Mouse (Mus musculus) neural tube, embryonic 12.5 days (tissue): Measurements from ENCODE around the gene Fam19a5. TPM values are rescaled to one million over a fixed set of nuclear protein-coding genes. Genes with fewer than 3 reads are reported as not detected.

Experiments used
- ATAC-seq: fragments of 200-750 bp; cut with Nextera tagmentation; 2 replicates; pipeline ENCODE4 v1.8.0; 2017; ENCODE audit warnings: low read depth, mild to moderate bottlenecking, moderate TSS enrichment, moderate library complexity; ENCODE audit not compliant: low FRiP score
- H3K27ac ChIP-seq: fragments of 300-500 bp; sonication (generic); 2 replicates; pipeline ENCODE4 v1.5.1; 2016
- H3K27me3 ChIP-seq: fragments of 300-500 bp; sonication (generic); replicated peaks from 2 replicates; pipeline ENCODE4 v1.6.1; 2016; ENCODE audit warnings: mild to moderate bottlenecking
- H3K36me3 ChIP-seq: fragments of 300-500 bp; sonication (generic); 2 replicates; pipeline ENCODE4 v1.6.1; 2016; ENCODE audit warnings: mild to moderate bottlenecking
- H3K4me1 ChIP-seq: fragments of 300-500 bp; sonication (generic); 2 replicates; pipeline ENCODE4 v1.6.1; 2016
- H3K4me2 ChIP-seq: fragments of 300-500 bp; sonication (generic); replicated peaks from 2 replicates; pipeline ENCODE4 v1.6.1; 2016; ENCODE audit warnings: mild to moderate bottlenecking
- H3K4me3 ChIP-seq: fragments of 300-500 bp; sonication (generic); 2 replicates; pipeline ENCODE4 v1.5.1; 2016
- H3K9ac ChIP-seq: fragments of 300-500 bp; sonication (generic); 2 replicates; pipeline ENCODE4 v1.6.1; 2016; ENCODE audit warnings: mild to moderate bottlenecking
- H3K9me3 ChIP-seq: fragments of 300-500 bp; sonication (generic); 2 replicates; pipeline ENCODE4 v1.6.1; 2016; ENCODE audit warnings: mild to moderate bottlenecking
- WGBS: fragments of 180-500 bp; shearing (Covaris S2); methylation state at CpG from one replicate; pipeline ENCODE4 v1.1.7; 2016; 5-methylcytosine and 5-hydroxymethylcytosine counted together
- polyA plus RNA-seq: library from polyadenylated mRNA; unstranded; fragments of >200 nt; fragmentation: Nextera tagmentation; extraction: Ambion mirVana; gene quantifications from 2 replicates; pipeline ENCODE4 v1.2.1, GENCODE M21; 2016

Gene Fam19a5
- polyA plus RNA-seq, 1 experiment from 2014 or later = 13.6 TPM

GRCm38 (mm10) chr15:87550756-87551155 is 6.7 kb downstream of the Fam19a5 start:
- no peaks in the 10 kb centered on the region for H3K9me3 ChIP-seq
- no peaks in the 10 kb centered on the region for H3K36me3 ChIP-seq
- peaks cover 6% of the 10 kb centered on the region for H3K27me3 ChIP-seq
- peaks cover 49% of the 10 kb centered on the region for H3K4me1 ChIP-seq
- no peak overlapping the region for H3K4me2 ChIP-seq
- no peak for ATAC-seq
- no peak overlapping the region for H3K27ac ChIP-seq
- H3K4me3 ChIP-seq = no peak overlapping the region
- 56% methylated on average over 5 of the region's 5 CpGs for WGBS
- no peak overlapping the region for H3K9ac ChIP-seq

DNA sequence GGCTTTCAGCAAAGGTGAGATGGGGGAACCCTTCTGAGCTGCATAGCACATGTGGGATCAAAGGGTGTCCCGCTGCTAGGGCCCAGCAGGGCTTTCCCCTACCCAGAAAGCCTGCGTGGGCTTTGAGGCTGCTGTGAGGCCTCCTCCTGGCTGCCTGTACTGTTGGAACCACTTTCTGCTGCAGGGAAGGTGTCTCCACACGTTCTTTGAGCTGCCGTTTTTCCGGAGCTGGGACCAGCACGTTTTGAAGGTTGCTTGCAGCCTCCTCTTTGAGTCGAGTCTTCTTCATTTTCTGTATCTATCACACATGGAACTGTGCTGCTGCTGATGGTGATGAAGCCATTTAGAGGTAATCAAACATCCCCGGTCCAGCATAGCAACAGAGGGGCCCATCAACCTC is 7.5 kb downstream of the Fam19a5 start:
- Histone ChIP-seq H3K4me3 (no peak overlapping the region), H3K9ac (no peak overlapping the region), H3K36me3 (no peaks in the 10 kb centered on the region), H3K4me1 (peaks cover 42% of the 10 kb centered on the region), H3K27ac (no peak overlapping the region), H3K9me3 (no peaks in the 10 kb centered on the region), H3K4me2 (no peak overlapping the region), H3K27me3 (no peaks in the 10 kb centered on the region)
- 34% methylated on average over 8 of the region's 8 CpGs for WGBS
- no peak for ATAC-seq

DNA sequence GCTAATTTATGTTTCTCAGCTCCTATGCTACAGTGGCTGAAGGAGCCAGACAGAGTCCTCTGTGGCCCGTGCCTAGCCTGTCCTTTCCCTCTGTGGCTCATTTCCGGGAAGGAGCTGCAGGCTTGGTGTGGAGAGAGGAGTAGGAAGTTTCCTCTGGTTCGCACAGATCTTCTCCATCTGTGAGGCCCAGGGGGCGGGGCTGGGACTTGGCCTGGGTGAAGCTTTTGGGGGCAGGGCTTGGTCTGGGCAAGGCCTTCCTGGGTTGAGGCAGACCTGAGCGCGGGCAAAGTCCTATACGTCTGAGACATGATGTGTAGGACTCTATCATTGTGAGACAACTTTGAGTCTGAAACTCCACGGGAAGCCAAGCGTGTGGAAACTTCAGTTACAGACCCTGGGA is 11.7 kb downstream of the Fam19a5 start:
- H3K4me1 ChIP-seq = peaks cover 10% of the 10 kb centered on the region
- no peak for ATAC-seq
- 82% methylated on average over 9 of the region's 9 CpGs for WGBS
- no peak overlapping the region for H3K27ac ChIP-seq
- H3K4me3 ChIP-seq = no peak overlapping the region
- H3K9me3 ChIP-seq = no peaks in the 10 kb centered on the region
- H3K4me2 ChIP-seq = no peak overlapping the region
- no peaks in the 10 kb centered on the region for H3K36me3 ChIP-seq
- H3K27me3 ChIP-seq = no peaks in the 10 kb centered on the region
- H3K9ac ChIP-seq = no peak overlapping the region

DNA sequence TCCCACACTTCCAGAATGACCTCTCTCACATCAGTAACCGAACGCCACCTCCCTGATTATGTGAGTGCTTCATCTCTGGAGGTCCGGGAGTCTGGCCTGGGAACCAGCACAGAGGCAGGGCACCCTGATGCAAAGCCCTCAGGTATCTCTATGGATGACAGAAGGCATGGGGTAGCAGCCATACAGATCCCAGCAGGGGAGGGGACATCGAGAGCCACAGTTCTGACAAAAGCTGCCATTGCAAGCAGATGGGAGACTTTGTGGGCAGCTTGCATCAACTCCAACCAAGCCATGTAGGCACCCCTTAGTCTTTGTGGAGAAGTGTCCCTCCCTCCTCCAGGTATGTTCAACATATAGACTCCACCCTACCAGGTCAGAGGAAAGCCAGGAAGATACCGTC is 20.2 kb downstream of the Fam19a5 start:
- peaks cover 19% of the 10 kb centered on the region for H3K4me1 ChIP-seq
- 93% methylated on average over 5 of the region's 5 CpGs for WGBS

GRCm38 (mm10) chr15:87566040-87566929 is 22.2 kb downstream of the Fam19a5 start:
- no peak overlapping the region for H3K4me2 ChIP-seq
- no peaks in the 10 kb centered on the region for H3K9me3 ChIP-seq
- H3K27ac ChIP-seq = no peak overlapping the region
- H3K4me3 ChIP-seq = no peak overlapping the region
- H3K9ac ChIP-seq = no peak overlapping the region
- no peaks in the 10 kb centered on the region for H3K27me3 ChIP-seq
- H3K36me3 ChIP-seq = no peaks in the 10 kb centered on the region
- peaks cover 19% of the 10 kb centered on the region for H3K4me1 ChIP-seq
- peak; percentile 78 for ATAC-seq
- 48% methylated on average over 11 of the region's 11 CpGs for WGBS

More for the DNA sequence above, 20.2 kb downstream of the Fam19a5 start:
- Histone ChIP-seq H3K9me3 (no peaks in the 10 kb centered on the region), H3K27ac (no peak overlapping the region), H3K4me2 (no peak overlapping the region), H3K9ac (no peak overlapping the region), H3K36me3 (no peaks in the 10 kb centered on the region), H3K4me3 (no peak overlapping the region), H3K27me3 (no peaks in the 10 kb centered on the region)
- ATAC-seq = no peak

GRCm38 (mm10) chr15:87570182-87570581 is 26.1 kb downstream of the Fam19a5 start:
- Histone ChIP-seq H3K9ac (no peak overlapping the region), H3K4me1 (peaks cover 19% of the 10 kb centered on the region), H3K36me3 (peaks cover 4% of the 10 kb centered on the region; the same call in 1 of the 2 replicates), H3K4me2 (no peak overlapping the region), H3K27ac (no peak overlapping the region), H3K27me3 (no peaks in the 10 kb centered on the region), H3K9me3 (no peaks in the 10 kb centered on the region), H3K4me3 (no peak overlapping the region)
- 68% methylated on average over 11 of the region's 11 CpGs for WGBS
- no peak for ATAC-seq

GRCm38 (mm10) chr15:87579861-87580260 is 35.8 kb downstream of the Fam19a5 start:
- 93% methylated on average over 5 of the region's 5 CpGs for whole genome bisulfite sequencing
- Histone ChIP-seq H3K9me3 (no peaks in the 10 kb centered on the region), H3K27ac (no peak overlapping the region), H3K4me3 (no peak overlapping the region), H3K4me1 (no peaks in the 10 kb centered on the region; the same call in none of the 2 replicates), H3K4me2 (no peak overlapping the region), H3K27me3 (no peaks in the 10 kb centered on the region), H3K9ac (no peak overlapping the region), H3K36me3 (no peaks in the 10 kb centered on the region)
- no peak for ATAC-seq

- Histone ChIP-seq H3K4me1 (no peaks in the 10 kb centered on the region; the same call in none of the 2 replicates), H3K9ac (no peak overlapping the region), H3K9me3 (no peaks in the 10 kb centered on the region), H3K4me3 (no peak overlapping the region), H3K27ac (no peak overlapping the region), H3K36me3 (no peaks in the 10 kb centered on the region), H3K27me3 (no peaks in the 10 kb centered on the region), H3K4me2 (no peak overlapping the region)
- no peak for ATAC-seq
- WGBS = 84% methylated on average over 26 of the region's 26 CpGs
Measured at GRCm38 (mm10) chr15:87583921-87584621, 40.0 kb downstream of the Fam19a5 start.

- WGBS = 86% methylated on average over 10 of the region's 10 CpGs
Measured at GRCm38 (mm10) chr15:87590975-87591374, 46.9 kb downstream of the Fam19a5 start.

DNA sequence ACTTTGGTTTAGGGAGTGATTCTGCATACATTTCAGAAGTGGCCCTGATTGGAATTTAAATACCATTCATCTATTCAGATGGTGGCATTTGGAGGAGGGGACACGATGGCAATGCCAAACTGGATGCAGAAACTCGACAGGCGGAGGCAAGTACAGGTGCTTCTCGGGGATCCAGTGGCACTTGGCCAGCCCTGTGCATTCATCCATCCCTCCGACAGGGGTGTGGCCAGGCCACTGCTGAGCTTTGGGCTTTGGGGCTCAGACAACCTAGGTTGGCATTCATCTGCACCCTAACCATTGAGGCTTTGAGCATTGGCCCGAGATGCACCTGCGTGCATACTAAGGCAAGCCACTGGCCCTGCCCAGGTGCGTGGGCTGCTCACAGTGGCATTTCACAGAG is 52.6 kb downstream of the Fam19a5 start:
- no peaks in the 10 kb centered on the region; the same call in 1 of the 2 replicates for H3K4me1 ChIP-seq
- no peak overlapping the region for H3K27ac ChIP-seq
- no peaks in the 10 kb centered on the region for H3K9me3 ChIP-seq
- H3K4me2 ChIP-seq = no peak overlapping the region
- H3K36me3 ChIP-seq = no peaks in the 10 kb centered on the region
- no peak for ATAC-seq
- 95% methylated on average over 8 of the region's 8 CpGs for WGBS
- H3K9ac ChIP-seq = no peak overlapping the region
- no peak overlapping the region for H3K4me3 ChIP-seq
- H3K27me3 ChIP-seq = no peaks in the 10 kb centered on the region

More at GRCm38 (mm10) chr15:87590975-87591374, 46.9 kb downstream of the Fam19a5 start:
- H3K4me3 ChIP-seq = no peak overlapping the region
- H3K27ac ChIP-seq = no peak overlapping the region
- no peaks in the 10 kb centered on the region for H3K27me3 ChIP-seq
- no peaks in the 10 kb centered on the region for H3K36me3 ChIP-seq
- H3K4me2 ChIP-seq = no peak overlapping the region
- ATAC-seq = no peak
- no peaks in the 10 kb centered on the region for H3K4me1 ChIP-seq
- H3K9ac ChIP-seq = no peak overlapping the region
- H3K9me3 ChIP-seq = no peaks in the 10 kb centered on the region

DNA sequence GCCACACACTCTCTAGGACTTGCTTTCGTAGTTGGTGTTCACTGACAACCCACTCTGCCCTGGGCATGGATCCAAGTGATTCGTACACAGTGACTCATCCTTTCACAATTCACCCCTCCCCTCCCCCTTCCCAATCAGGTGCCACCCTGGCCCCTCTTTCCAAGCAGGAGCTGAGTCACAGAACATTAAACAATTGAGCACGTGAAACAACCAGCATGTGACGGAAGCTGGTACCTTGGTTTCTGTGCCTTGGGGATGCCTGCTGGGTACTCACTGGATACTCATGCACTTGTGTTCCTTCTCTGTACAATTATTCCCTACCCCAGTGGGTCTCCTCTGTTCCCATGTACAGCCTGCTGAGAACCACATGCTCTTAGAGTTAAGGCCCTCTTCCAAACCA is 53.0 kb downstream of the Fam19a5 start:
- H3K9ac ChIP-seq = no peak overlapping the region
- H3K4me1 ChIP-seq = no peaks in the 10 kb centered on the region; the same call in 1 of the 2 replicates
- 76% methylated on average over 4 of the region's 4 CpGs for WGBS
- no peak for ATAC-seq
- no peaks in the 10 kb centered on the region for H3K36me3 ChIP-seq
- H3K27ac ChIP-seq = no peak overlapping the region
- H3K9me3 ChIP-seq = no peaks in the 10 kb centered on the region
- H3K4me3 ChIP-seq = no peak overlapping the region
- H3K27me3 ChIP-seq = no peaks in the 10 kb centered on the region
- H3K4me2 ChIP-seq = no peak overlapping the region

GRCm38 (mm10) chr15:87597766-87598165 is 53.7 kb downstream of the Fam19a5 start:
- H3K4me1 ChIP-seq = no peaks in the 10 kb centered on the region; the same call in 1 of the 2 replicates
- H3K9me3 ChIP-seq = no peaks in the 10 kb centered on the region
- no peak for ATAC-seq
- H3K9ac ChIP-seq = no peak overlapping the region
- 92% methylated on average over 4 of the region's 4 CpGs for WGBS
- H3K4me3 ChIP-seq = no peak overlapping the region
- no peaks in the 10 kb centered on the region for H3K27me3 ChIP-seq
- no peaks in the 10 kb centered on the region for H3K36me3 ChIP-seq
- no peak overlapping the region for H3K4me2 ChIP-seq
- no peak overlapping the region for H3K27ac ChIP-seq
